Mouse (Mus musculus) mouse trophoblast stem cell (cell line): Measurements from ENCODE around the gene Prph.
"Not testable (repeated sequence)": the region's sequence is repeated elsewhere in the genome, so short reads cannot be mapped to it uniquely, and the experiment has no call there.

Source experiments
- in situ Hi-C, 2 experiments: fragments of 300-500 bp; cut with MseI, MboI; formaldehyde crosslinking; loops; 2 replicates in 1 of 2; 3 replicates in 1 of 2; pipeline ENCODE4 v1.15.1; 2025

The Prph gene

DNA sequence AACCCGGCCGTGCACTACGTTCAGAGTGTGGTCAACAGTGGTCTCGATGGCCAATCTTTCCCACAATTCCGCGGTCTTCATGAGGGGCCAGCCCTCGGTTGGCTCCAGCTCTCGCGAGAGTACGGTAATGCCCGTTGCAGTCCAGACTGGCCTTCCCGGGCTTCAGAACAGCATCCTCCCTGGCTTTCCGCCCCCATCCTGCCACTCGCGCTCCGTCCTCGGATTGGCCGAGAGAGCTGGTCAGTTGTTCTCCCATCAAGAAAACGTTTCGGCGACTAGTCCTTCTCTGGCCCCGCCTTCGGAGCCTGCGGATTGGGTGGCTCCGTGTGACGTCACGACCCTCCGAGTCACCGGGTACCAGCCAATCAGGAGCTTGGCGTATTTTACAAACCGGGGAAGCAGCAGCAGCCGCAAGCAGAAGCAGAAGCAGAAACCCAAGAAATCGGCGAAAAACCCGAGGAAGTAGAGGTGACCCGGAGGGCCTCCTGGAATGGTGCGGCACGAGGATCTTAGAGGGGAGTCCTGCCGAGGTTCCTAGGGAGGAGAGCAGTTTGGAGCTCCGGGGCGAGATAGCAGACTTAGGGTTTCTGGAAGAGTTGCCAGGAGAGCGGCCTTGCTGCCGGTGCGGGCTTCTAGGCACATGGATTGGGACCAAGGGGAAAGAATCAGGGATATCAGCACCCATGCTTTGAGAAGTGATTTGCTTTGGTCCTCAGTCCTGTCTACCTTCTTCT is 19.8 kb downstream of the Prph start:
- in situ Hi-C loops = no loop called here

DNA sequence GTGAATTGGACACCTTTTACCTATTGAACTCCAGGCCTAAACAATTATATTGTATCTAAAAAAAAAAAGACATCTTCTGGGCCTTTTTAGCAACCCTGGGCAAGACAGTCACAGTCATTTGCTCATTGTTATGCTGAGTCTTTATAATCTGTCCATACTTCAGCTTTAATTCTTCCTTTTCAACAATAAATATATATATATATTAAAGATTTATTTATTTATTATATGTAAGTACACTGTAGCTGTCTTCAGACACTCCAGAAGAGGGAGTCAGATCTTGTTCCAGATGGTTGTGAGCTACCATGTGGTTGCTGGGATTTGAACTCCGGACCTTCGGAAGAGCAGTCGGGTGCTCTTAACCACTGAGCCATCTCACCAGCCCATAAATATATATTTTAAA is 21.0 kb downstream of the Prph start:
- in situ Hi-C loops = not testable (repeated sequence)

DNA sequence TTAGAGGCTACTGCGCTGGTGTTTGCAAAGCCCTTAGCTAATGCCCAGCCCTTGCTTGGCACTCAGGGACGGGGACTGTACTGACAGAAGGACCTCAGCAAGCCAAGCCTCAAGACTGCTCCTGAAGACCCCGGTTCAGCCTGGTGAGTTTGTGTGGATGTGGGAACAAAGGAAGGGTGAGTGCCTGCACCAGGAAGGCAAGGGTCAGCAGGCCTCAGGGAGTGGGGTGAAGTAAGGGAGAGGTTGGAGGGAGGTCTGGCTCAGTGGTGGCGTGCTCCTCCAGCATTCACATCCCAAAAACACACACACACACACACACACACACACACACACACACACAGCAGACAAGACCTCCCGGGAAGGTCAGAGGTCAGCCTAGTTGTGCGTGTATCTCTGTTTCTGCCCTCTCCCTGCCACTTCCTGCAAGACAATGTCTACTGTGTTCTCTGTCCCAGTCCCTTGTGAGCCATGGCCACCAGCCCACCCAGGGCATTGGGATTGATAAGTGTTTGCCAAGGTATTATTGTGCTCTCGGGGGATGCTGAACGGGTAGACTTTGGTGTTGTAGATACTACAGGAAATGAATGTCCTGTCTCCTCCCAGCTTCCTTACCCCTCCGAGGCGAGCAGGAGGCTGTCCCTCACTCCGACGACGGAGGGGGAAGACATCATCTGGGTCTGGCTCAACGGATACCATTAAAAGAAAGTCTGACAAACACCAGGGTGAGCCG is 23.4 kb downstream of the Prph start:
- in situ Hi-C loops = no loop called here

DNA sequence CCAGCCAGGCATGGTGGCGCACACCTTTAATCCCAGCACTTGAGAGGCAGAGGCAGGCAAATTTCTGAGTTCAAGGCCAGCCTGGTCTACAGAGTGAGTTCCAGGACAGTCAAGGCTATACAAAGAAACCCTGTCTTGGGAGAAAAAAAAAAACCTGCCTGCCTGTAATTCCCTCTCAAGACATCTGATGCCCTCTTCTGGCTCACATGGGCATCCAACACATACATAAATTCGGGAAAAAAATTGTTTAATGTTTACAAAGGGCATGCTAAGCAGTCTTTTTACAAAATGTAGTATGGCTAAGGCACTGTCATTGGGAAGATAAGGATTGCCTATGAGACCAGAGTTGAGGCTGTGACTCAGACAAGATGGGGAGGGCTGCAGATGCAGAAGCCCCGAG is 24.8 kb downstream of the Prph start:
- in situ Hi-C loops = no loop called here

DNA sequence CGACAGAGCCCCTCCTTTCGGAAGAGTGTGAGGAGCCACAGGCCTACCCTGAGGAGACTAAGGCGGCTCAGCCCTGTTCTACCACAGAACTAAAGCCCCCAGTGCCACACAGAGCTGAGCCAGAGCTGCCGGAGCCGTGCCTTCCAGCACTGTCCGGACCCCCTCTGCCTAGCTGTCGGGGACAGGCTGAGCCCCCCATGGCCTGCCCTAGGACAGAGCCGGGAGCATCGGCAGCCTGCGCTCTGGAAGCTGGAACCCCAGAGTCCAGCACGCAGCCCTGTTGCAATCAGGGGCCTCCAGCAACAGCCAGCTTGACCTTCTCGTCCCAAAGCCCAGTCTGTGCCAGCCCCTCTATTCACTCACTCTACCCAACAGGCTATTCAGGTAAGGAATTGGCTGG is 27.3 kb downstream of the Prph start:
- in situ Hi-C loops = no loop called here

DNA sequence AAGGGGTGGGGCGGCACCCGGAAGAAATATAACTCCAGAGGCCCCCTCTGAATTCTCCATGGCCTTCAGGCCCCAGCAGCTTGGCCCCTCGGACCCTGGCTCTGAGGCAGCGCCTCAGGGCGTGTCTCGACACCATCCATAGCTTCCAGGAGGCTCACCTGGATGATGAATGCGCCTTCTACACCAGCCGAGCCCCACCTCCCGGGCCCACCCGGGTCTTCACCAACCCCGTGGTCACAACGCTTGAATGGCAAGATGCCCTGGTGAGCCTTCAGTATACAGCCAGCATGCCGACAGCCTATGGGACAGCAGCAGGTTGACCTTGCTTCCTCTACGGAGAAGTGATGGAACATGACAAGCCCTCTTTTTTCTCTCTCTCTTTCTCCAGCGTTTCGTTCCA is 27.9 kb downstream of the Prph start:
- in situ Hi-C loops = no loop called here

DNA sequence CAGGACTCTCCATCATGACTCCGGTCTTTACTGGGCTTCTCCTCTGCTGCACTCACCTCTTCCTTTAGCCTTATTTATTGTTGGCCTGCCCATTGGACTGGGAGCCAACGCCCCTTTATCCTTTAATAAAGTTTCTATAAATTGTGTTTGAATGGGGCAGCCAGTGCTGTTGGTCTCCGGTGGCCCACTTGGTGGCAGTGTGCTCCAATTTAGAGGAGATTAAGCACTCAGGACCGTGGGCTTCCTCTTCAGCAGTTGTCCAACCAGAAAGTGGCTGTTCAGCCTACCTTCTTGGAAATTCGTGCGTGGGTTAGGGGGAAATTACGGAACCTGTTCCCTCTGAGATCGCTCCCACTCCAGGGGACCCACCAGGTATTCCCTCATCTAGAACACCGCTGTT is 28.3 kb downstream of the Prph start:
- in situ Hi-C loops = no loop called here

DNA sequence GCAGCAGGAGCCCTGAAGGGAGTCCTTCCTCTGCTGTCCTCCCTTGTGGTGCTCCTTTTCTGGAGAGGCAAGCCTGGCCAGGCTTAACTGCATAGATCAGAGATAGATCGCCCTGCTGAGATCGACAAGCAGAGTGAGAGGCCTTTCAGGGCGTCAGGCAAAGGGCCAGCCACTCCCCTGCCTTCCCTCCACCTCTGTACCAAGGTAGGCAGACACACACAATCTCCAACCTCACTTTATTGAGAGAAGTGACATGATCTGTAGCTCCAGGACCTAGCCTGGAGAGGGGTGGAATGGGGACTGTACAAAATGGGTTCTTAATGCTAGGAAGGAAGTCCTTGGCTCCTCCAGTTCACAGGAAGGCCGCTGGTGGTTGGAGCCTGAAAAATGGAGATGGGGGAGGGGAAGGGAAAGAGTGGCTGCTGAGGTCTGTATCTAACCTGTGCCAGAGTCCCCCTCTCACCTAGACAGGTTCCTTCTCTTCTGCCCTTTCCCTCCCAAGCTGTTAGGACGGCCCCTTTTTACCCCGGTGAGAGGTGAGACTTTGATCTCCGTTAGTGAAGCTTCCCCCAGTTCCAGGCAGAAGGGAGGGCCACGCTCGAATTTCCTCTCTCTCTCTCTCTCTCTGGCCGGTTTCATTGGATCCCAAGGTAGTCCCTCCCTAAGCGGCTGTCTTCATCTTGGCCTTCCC is 29.0 kb downstream of the Prph start:
- in situ Hi-C loops = no loop called here

DNA sequence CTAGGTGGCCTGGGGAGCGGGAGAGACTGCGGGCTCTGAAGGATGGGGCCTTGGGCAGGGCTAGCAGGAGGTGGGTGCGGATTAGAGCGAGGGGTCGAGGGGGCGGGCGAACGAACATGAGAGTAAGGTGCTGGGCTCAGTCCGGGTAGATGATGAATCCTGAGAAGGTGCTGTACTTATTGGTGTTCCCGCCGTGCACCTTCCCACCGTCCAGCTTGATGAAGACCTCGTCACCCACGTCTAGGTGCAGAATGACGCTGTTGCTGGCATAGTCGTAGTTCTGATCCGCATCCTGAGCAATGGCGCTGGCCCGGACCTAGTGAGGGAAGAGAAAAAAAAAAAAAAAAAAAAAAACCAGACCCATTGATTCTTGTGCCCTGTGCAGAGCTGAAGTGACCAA is 29.6 kb downstream of the Prph start:
- in situ Hi-C loops = no loop called here

DNA sequence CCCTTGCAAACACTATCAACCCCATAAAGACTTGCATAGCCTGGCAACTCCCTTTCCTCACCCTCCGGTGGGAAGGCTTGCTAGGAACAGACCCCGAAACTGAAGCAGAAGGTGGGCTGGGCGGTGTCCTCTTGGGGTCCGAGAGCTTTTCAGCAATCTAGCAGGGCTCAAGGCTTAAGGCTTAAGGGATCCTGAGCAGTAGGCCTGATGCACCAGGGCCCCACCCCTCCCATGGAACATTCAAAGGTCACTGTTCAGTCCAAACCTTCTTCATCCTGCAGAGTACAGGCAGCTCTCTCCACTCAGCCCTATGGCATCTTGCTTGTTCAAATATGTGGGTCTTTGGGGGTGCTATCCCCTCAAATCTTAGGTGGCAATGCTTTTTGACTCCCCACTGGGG is 31.0 kb downstream of the Prph start:
- in situ Hi-C loops = no loop called here

DNA sequence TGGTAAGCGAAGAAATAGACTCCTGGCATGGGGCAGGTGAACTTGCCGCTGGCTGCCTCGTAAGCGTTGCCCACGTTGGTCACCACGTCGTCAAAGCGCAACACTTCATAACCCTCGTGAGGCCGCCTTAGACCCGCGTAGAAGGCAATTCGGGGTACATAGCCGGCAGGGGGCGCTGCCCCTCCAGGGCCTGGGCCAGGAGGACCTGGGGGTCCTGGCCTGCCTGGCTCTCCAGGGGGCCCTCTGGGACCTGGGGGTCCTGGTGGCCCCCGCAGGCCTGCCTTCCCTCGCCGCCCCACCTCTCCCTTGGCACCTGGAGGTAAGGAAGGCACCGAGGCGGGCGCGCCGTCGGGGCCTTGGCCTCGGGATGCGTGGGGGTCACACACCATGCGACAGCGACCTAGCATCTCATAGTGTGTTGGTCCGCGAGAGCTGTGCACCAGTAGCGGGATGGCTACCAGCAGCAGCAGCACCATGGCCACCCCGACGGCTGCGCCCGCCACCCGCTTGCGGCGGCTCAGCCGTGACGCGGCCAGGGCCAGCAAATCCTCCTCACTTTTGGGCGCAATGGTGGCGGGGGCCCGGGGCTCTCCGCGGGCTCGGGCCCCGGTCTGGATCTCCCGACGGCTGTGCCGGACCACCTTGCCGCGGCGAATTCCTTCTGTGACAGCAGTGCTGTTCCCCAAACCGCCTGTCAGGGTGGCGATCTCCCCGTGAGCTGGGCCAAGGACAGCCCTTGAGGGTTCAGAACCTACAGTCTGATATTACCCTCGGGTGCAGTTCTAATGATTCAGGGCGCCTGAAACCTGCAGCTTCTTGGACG is 32.5 kb downstream of the Prph start, which contains the start of gene C1ql4:
C1ql4 (minus strand) TSS at position 565 of the 823 bp plus-strand sequence.
- in situ Hi-C loops = no loop called here

DNA sequence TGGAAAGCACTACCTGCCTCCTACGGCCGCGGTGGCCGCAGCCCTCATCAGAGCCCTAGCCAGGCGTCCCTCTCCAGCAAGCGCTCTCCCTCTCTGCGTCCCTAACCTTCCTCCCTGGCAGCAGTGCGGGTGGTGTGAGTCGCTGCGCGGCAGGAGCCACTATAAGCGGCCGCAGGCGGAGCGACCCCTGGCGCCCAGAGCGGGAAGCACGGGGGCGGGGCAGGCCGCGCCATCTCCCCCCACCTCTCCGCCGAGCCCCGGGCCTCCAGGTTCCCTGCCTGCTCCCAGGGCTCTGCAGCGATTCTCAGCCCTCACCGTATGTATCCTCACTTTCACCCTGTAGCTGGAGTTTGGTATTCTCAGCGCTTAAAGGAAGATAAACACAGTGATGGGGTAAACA is 33.3 kb downstream of the Prph start:
- in situ Hi-C loops = no loop called here

DNA sequence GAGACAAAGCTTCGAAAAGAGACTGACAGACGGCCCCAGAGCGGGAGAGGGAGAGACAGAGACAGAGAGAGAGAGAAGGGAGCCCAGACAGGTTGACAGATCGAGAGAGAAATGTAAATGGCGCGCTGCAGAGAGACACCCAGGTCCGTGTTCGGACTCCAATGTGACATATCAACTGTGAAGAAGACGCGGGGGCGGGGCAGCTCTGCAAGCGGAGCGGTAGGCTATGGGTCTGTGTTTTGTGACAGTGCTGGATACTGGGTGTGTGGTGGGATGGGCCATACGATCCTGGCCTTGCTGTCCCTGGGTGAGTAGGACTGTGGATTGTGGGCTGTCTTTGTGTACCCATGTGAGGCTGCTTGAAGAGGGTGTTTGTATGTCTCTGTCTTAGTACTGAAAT is 34.1 kb downstream of the Prph start:
- in situ Hi-C loops = no loop called here

DNA sequence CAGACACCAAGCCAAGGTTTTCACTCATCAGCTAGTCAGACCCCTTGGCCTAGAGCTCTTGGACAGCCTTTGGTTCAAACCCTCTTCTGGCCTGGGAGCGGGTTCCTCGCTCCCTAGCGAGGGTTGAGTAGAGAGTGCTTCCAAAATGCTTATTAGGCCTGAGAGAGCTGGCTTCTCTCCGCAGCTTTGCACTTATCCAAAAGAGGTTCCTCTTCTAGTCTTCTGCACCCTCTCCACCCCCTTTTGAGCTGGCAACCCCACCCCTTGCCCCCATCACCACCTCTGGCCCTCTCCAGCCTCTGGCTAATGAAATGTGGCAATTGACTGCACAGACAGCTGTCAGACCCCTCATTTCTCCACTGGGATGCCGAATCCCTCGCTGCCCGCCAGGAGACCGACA is 37.9 kb downstream of the Prph start, which contains the start of gene Dnajc22:
Dnajc22 (plus strand) TSS at position 301 of the 400 bp plus-strand sequence.
- in situ Hi-C loops = no loop called here

DNA sequence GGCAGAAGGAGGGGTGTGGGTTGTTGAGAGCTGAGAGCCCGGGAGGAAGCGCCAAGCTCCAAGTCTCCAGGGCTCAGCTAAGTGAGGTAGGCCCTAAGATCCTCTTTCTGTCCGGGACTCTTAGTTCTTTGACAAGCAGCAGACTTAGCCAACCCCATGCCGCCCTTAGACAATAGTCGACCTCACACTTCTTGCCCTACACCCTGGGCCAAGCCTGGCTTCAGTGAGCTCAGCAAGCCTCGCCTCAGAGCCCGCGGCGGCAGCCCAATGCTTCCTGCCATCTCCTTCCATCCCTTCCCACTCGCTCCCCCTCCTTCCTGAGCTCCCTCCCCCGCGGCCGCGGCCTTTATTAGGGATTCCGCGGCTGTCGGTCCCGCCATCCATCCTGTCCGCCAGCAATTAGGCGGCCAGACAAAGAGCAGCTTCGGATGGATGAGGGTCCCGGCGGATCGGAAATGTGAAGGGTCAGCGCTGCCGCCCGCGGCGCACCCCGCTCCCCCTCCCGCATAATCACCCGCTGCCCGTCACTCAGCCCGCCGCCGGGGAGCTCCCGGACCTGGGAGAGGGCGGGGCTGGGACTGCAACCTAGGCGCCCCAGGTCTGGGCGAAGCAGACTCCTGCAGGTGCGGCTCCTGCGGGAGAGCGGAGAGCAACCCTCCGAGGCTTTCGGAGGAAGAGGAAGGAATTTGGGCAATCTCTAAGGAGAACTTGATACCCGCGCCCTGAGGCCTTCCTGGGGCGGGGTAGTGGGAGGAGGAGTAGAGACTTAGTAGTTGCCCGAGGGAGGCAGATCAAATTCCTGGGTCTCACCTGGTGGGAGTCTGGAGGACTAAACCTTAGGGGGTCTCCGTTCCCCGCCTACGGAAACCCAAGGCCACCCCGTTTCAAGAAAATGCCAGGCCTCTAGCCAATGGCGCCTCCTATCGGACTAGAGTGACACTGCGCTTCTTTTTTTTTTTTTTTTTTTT is 38.6 kb downstream of the Prph start:
- in situ Hi-C loops = no loop called here

DNA sequence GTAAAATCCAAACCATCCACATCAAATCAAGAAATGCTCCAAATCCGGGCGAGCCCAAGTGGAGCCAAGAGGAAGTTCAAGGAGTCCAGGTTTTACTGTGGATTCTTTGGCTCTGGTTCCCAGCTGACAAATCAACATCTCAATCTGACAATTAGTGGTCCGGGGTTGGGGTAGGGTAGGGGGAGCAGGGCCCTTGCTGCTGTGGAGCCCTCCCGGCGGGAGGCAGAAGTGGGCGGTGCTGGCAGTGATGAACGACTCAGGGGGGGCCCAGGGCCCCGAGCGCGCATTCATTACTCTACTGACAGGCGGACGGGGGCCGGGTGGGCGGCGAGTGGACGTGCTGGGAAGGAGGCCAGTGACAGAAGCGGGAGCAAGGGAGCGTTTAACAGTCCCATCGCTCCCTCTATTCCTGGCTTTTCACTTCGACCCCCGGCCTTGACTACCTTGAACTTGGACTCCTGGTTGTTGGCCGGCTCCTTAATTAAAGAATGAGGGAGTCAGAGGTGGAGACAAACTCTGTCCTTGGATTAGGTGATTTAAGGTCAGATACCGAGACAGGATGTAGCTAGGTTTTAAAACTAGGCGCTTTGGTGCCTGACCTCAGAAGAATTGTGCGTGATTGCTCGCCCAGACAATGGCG is 39.8 kb downstream of the Prph start:
- in situ Hi-C loops = no loop called here

DNA sequence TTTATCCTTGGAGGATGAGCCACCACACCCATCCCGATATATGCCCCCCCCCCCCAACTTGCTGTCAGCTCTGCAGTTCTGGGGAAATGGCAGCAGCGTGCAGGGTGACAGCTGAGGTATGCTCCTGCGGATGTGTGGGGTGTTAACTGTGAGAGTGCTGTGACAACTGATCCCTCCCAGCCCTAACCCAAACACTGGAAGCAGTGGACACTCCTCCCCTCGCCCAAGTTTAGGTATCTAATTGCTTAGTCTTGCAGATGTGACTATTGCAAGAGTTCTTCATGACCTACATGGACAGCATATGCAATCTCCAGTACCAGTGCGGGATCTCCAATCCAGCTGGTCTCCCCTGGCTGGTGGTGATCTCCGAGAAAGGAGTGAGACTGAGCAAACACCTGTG is 40.4 kb downstream of the Prph start:
- in situ Hi-C loops = no loop called here

DNA sequence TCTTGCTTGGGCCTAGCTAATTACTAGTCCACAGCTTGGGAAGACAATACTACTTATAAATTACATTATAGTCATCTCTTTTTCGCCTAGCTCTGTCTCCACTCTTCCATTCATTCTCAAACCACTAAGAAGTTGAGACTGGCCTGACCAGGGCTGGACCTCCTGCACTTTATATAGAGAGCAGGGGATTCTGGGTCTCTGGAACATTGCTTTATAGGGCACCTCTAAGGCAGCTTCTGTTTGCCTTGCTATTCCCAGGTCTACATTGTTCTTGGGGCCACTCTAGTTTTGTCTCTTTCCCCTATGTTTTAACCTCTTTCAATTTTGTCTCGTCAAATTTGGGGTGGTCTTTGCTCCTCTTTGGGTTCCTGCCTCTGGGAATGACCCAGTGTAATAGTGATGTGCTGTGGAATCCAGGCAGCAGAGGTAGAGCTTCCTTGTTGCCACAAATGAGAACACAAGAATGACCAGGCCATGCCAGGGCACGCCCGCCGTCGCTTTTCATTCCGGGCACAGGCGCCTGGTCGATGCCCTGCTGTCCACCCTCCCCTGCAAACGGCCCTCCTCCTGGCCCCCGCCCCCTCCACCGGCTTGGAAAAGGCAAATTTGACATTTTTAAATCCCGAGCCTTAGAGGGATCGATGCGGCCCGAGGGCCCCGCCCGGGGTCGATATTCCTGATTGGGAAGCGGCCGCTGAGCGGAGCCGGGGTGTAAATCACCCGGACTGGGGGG is 41.3 kb downstream of the Prph start:
- in situ Hi-C loops = no loop called here

DNA sequence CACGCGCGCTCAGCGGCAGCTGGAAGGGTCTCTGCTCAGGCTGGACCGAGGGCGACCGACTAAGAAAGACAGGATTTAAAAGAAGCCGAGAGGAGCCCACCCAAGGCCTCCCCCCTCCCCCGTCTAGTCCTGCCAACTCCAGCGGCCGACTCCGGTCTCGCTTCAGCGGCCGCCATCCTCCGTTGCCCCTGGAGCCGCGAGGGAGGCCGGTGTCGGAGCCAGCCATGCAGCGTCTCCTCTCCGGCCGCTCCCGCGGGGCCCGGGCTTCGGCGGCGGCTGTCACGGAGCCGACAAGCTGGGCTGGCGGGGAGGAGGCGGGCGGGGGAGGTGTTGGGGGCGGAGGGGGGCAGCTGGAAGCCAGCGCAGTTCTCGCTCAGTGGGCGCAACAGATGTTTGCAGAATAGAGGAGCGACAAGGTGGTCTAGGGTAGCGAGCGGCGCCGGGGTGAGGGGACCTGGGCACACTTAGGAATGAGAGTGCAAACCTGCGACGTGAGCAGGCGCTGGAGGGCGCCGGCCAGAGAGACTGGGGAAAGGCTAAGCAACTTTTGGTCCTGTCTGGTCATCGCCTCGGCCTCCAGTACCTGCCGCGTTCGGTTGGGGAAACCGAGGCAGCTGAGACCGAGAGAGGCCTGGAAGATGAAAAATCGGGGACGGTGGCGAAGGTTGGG is 42.0 kb downstream of the Prph start:
- in situ Hi-C loops = no loop called here
